Mouse (Mus musculus) spleen, postnatal 36 days (tissue): ENCODE data around the gene Nceh1.
A peak's percentile ranks its signal among the peaks of the same experiment; 100 is the strongest.
"Not testable (repeated sequence)": the region's sequence is repeated elsewhere in the genome, so short reads cannot be mapped to it uniquely, and the experiment has no call there.

ENCODE experiments used
- DNase-seq, 2 experiments: peaks; one replicate each; pipeline ENCODE4 v3.0.0; 2022; ENCODE audit warnings: low spot score in 2 of 2, mixed read lengths in 1 of 2

Nceh1 gene

GRCm38 (mm10) chr3:27283071-27283713 is 100.4 kb downstream of the Nceh1 start:
- no peak for DNase-seq

DNA sequence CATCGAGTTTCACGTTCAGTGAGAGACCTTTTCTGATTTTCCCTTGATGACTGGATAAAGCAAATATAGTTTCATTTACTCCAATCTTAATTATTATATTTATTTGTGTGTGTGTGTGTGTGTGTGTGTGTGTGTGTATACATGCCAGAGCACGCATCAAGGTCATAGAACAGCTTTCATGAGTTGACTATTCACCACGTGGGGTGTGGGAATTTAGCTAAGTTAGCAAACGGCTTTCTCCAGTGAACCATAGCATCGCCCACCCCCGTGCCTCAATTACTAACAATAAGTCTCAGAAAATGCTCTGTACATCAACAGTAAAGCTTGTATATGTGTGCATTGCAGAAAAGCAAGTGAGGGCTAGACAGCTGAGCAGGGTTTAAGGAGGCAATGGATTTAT is 101.0 kb downstream of the Nceh1 start:
- no peak for DNase-seq

DNA sequence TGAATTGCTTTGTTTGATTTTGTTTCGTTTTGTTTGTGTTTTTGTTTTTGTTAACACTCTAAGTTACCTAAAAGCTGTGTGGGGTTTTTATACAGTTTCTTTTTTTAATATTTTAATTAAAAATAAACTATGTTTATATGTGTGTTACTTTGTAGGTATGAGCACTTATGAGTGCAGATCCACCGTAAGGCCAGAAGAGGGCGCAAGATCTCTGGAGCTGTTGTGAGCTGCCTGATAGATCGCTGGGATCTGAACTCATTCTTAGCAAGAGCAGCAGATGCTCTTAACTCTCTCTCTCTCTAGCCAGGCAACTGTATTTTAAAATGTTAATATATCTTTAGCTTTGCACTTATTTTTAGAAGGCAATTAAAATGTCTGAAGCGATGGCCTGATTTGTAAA is 101.5 kb downstream of the Nceh1 start:
- DNase-seq = no peak

GRCm38 (mm10) chr3:27285072-27285471 is 102.3 kb downstream of the Nceh1 start:
- DNase-seq = no peak

GRCm38 (mm10) chr3:27288301-27288700 is 105.5 kb downstream of the Nceh1 start:
- DNase-seq = no peak

GRCm38 (mm10) chr3:27288909-27289308 is 106.1 kb downstream of the Nceh1 start:
- no peak for DNase-seq

DNA sequence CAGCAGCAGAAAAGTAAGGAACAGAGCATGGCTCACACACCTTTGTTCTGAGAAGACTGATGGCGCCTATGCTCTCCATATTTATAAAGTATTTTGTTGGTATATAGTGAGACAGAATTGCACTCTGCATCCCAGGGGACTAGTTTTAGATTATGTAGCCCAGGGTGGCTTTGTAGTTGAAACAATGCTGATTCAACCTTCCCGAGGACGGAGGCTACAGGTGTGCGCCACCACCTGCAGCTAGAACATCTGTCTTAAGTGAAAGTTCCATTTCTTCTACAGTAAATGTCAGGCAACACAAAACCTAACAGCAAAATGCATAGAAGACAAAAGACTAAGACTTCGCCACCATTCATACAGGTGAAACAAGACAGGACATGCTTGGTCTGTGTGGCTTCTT is 107.5 kb downstream of the Nceh1 start:
- DNase-seq = no peak

DNA sequence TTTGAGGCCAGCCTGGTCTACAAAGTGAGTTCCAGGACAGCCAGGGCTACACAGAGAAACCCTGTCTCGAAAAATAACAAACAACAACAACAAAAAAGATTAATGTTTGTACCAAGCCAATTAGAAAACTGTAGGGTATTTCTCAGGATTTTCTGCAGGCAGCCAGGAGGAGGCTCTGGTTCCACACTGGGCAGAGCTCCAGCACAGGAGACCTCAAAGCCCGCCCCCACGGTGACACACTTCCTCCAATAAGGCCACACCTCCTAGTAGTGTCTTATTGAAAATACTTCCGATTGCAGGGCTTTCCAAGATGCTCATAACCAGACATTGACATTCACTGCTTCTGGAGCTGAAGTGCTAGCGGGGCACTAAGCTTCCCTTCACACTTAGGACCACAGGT is 108.2 kb downstream of the Nceh1 start:
- DNase-seq = not testable (repeated sequence)

GRCm38 (mm10) chr3:27291411-27291810 is 108.6 kb downstream of the Nceh1 start:
- DNase-seq = not testable (repeated sequence)

GRCm38 (mm10) chr3:27293645-27294385 is 111.0 kb downstream of the Nceh1 start:
- DNase-seq = no peak

DNA sequence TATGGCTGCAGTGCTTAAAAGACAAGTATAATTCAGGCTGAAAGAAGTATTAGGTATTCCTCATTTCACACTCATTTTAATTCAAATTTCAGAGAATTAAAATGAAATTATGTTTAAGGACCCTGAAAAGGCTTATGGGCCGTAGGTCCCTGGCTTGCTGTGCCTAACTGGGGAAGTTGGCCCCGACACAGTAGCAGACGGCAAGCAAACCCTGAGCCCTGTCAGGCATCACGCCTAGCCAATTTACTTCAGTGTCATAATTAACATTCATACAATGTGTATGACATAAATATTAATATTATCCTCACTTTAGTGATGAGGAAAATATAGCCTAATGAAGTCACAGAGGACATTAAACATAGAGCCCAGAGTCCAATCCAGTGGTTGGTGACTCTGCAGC is 117.7 kb downstream of the Nceh1 start:
- DNase-seq = no peak

DNA sequence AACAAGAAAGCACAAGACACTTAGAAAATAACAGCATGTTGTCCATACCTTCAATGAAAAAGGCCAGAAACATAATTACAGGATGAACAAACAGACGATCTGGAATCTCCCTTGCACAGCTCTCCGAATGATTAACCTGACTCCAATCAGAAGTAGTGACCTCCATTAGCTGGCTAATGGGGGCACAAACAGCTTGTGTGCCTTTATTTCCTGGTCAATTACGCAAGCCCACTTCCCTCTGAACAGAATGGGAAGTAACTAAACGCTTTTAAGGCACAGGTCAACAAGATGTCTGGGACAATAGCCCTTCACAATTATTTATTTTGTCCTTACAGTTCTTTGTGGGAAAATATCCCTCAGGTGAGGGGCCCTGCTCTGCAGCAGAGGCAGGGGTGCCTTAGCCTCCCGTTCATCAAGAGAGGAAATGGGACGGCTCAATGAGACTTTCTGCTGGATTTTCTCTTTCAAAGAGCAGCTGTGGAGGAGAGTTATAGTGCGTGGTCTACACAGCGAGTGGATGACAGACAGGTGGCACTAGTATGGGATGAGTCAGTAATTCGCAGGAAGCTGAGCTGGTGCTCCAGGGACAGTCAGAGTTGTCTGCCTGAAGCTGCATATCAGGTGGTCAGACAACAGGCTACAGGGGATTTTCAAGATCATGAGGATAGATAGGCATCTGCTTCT is 119.7 kb downstream of the Nceh1 start:
- no peak for DNase-seq

DNA sequence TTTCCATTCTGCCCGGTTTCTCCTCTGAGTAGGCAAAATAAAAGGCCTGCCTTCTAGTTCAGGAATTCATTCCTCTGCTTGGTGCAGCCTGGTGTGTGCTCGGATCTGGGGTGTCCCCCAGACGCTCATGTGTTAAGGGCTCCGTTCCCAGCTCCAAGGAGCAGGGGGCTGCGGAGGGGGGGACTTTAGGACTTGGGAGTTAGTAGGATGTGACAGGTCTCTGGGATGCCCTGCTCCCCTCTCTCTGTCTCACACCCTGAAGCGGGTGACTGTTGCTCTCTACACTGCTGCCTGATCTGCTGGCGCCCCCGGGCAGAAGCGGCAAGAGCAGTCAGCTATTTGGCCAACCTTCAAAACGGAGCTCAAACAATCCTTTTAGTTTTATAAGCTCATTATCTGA is 124.0 kb downstream of the Nceh1 start:
- DNase-seq = no peak

DNA sequence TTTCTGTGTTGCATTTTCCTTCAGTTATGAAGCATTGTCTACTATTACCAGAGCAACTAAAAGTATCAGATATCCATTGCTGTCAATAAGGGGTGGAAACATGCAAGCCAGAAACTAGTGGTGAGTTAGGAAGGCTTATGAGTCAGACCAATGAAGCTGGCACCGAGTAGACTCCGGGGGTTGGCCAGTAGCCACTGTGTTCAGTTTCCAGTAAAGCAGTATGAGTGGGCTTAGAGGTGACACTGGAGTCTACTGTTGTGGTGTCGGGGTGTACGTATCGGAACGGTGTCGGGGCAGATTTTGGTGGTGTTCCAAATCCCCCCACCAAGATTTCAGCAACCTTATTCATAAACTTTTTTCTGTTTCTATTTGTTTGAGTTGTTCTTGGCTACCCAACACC is 128.2 kb downstream of the Nceh1 start:
- DNase-seq = no peak

- no peak for DNase-seq
Measured at GRCm38 (mm10) chr3:27311475-27311874, 128.7 kb downstream of the Nceh1 start.

- DNase-seq = no peak
Measured at GRCm38 (mm10) chr3:27314506-27315164, 131.9 kb downstream of the Nceh1 start.

- DNase-seq = peak; percentile 57 to 59
Measured at GRCm38 (mm10) chr3:27316559-27317287, 134.0 kb downstream of the Nceh1 start, which contains the start of gene Tnfsf10. Tnfsf10 (plus strand) TSS chr3:27317028.

DNA sequence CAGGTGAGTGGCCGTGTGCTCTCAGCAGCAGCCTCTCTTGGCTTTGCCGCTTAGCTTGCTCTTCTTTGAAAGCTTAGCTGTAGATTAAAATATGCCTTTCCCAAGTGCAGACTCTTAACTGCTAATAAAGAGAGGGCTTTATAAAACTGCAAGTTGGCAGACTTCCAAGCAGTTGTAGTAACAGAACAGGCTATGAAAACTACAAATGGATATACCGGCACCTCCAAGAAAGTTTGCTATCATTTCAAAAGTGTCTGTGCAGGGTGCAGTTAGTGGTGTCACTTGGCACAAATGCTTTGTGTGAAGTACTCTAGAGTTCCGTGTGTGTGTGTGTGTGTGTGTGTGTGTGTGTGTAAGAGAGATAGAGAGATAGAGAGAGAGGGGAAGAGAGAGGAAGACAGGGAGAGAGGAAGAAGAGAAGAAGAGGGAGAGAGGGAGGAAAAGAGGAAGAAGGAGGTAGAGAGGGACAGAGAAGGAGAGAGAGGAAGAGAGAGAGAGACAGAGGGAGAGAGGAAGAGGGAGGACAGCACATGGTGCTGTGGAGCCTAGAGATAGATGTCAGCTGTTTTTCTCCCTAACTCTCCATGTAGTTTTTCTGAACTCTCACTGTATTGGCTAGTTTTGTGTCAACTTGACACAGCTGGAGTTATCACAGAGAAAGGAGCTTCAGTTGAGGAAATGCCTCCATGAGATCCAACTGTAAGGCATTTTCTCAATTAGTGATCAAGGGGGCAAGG is 134.7 kb downstream of the Nceh1 start:
- no peak for DNase-seq

DNA sequence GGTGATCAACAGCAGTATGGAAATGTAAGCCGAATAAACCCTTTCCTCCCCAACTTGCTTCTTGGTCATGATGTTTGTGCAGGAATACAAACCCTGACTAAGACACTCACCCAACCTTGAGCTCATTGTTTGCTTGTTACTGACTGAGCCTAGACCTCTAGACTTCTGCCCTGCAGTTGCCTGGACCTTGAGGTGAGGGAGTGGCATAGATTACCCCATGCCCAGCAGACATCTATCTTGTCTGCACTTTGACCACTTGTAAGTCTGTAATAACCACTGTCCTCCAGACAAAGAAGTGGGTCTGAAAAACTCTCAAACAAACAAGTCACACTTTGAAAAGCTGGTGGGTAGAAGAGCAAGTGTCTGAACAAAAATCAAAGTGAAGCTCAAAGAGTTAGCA is 136.9 kb downstream of the Nceh1 start:
- DNase-seq = no peak

- DNase-seq = no peak
Measured at GRCm38 (mm10) chr3:27320613-27321495, 138.1 kb downstream of the Nceh1 start.
